Mouse (Mus musculus) liver, embryonic 14 days (tissue): Measurements from ENCODE around the gene Kcnj8. TPM values are rescaled to one million over a fixed set of nuclear protein-coding genes. Genes with fewer than 3 reads are reported as not detected.

Experiments used
- polyA plus RNA-seq: library from polyadenylated mRNA; depleted of rRNA; stranded (reverse); fragments of >200 nt; gene quantifications from 2 replicates; pipeline ENCODE4 v1.2.3, GENCODE M21; 2012; rRNA removed

The Kcnj8 gene
- 0.78 and 0.90 TPM in 2 replicates for polyA plus RNA-seq

GRCm38 (mm10) chr6:142571055-142571618 is at the start of gene Kcnj8:
Gene Kcnj8 (minus strand): TSS chr6:142571614.

Other genes starting within 250 kb of the Kcnj8 start
- not detected in 2 replicates for gene Slco1a5, start 248.6 kb downstream of the Kcnj8 start, polyA plus RNA-seq
- 2.6 and 3.0 TPM in 2 replicates for gene Pyroxd1, start 226.0 kb downstream of the Kcnj8 start, polyA plus RNA-seq
- gene Recql, start 184.5 kb downstream of the Kcnj8 start, polyA plus RNA-seq = 11.2 and 12.2 TPM in 2 replicates
- gene Golt1b, start 184.4 kb downstream of the Kcnj8 start, polyA plus RNA-seq = 8.0 and 9.9 TPM in 2 replicates
- 0.49 and 0.75 TPM in 2 replicates for gene Spx, start 158.2 kb downstream of the Kcnj8 start, polyA plus RNA-seq
- gene Gys2, start 98.5 kb downstream of the Kcnj8 start, polyA plus RNA-seq = 20.4 and 23.2 TPM in 2 replicates
- 15.1 and 17.6 TPM in 2 replicates for gene Ldhb, start 63.7 kb downstream of the Kcnj8 start, polyA plus RNA-seq
- gene Abcc9, start 130.7 kb upstream of the Kcnj8 start, polyA plus RNA-seq = 2.0 and 2.2 TPM in 2 replicates
- gene Cmas, start 185.1 kb upstream of the Kcnj8 start, polyA plus RNA-seq = 79.0 and 91.8 TPM in 2 replicates
- gene Sult6b2, start 232.9 kb upstream of the Kcnj8 start, polyA plus RNA-seq = not detected in 2 replicates